Mouse (Mus musculus) layer of hippocampus, adult 2 months (tissue): ENCODE data around the gene Cdkn2c. TPM values are rescaled to one million over a fixed set of nuclear protein-coding genes. Genes with fewer than 3 reads are reported as not detected.
"Not testable (repeated sequence)": the region's sequence is repeated elsewhere in the genome, so short reads cannot be mapped to it uniquely, and the experiment has no call there.

Experiments
- DNase-seq, 2 experiments: peaks; one replicate each; pipeline ENCODE4 v3.0.0; 2022; ENCODE audit warnings: low spot score in 2 of 2
- H3K27ac ChIP-seq: fragments of 200-600 bp; 2 replicates; pipeline ENCODE4 v1.8.1; 2022
- H3K4me3 ChIP-seq: fragments of 200-600 bp; 2 replicates; pipeline ENCODE4 v1.8.1; 2022; ENCODE audit warnings: mild to moderate bottlenecking
- CTCF ChIP-seq: fragments of 200-600 bp; conservative IDR thresholded peaks from 2 replicates; pipeline ENCODE4 v1.8.1; 2022; ENCODE audit warnings: antibody characterized with exemption, mild to moderate bottlenecking, moderate library complexity
- long read RNA-seq, 2 experiments: library from polyadenylated mRNA; stranded (forward); transcript quantifications; one replicate each; pipeline ENCODE4 v2.0.0; 2021; ENCODE audit warnings: borderline mapping rate in 2 of 2
- total RNA-seq, 2 experiments: library from RNA; stranded (reverse); gene quantifications; 2 replicates each; pipeline ENCODE4 v1.2.3; 2021

The Cdkn2c gene
- 1 to 10 TPM; 3.0 to 4.0 TPM for total RNA-seq
- long read RNA-seq, experiment 1, partial matches to known transcripts: 0 of 3 reads
- long read RNA-seq, experiment 1, other reads (novel, unspliced or antisense): 0 of 3 reads
- long read RNA-seq, experiment 2, partial matches to known transcripts: 0 of 5 reads
- long read RNA-seq, experiment 2, other reads (novel, unspliced or antisense): 0 of 5 reads

DNA sequence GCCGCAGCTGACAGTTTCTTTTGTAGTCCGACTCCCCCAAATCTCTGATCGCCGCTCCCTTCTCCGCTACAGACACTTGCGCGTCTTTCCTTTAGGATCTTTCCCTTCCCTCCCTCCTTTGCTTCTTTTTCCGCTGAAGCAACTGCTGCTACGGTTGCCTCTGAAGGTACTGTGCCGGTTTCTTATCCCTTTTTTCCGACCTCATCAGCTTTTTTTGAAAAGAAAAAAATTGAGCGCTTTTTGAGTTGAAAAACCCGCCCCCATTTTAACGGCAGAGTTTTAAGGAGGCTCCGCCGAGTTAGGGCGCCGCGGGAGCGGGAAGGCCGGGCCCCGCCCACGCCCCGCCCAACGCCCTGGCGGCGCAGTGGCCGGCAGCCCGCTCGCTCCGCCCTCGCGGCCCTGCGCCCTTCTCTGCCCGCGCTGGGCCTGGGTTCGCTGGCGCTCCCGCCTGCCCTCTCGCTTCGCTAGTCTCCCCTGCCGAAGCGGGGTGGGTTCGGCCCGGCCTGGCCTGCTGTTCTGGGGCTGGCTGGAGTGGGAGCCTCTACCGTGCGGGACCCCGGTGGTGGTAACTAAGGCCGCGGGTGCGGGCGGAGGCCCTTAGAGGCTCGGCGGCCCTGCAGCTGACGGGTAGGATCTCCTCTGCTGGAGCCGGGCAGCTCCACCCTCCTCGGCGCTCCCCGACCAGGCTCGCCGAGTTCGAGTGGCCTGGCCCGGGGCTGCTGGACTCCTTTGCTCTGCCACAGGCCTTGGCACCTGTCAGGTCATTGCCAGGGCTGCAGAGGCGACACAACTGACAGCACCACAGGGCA is at the start of gene Cdkn2c:
Gene Cdkn2c (minus strand): TSS at position 729 of the 809 bp plus-strand sequence.
- peak; percentile 15; the same call in 1 of the 2 replicates for TF ChIP-seq CTCF
- peak; percentile 47 to 64 for DNase-seq
- Histone ChIP-seq H3K4me3 (peak within 1 kb of the TSS; percentile 79), H3K27ac (peak within 1 kb of the TSS; percentile 95)

DNA sequence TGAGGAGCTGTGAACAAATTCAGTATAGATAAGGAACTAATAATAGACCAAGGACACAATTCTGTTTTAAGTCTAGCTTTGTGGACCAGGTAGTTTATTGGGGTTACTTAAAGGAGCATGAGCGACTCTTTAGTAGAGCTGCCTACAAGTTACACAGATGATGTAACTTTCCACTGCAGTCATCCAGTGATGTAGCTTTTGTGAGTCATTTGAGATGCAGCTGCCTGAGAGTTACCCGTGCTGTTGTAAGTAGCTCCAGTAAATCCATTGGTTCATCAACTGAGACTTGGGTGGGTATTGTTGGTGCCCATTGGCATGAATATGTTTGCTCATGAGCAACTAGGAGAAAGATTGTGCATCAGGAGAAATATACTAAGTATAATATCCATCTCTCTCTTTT is 38.4 kb upstream of the Cdkn2c start:
- no peak for DNase-seq
- no peak overlapping the region for H3K4me3 ChIP-seq
- no peak overlapping the region for H3K27ac ChIP-seq
- no peak for TF ChIP-seq CTCF

DNA sequence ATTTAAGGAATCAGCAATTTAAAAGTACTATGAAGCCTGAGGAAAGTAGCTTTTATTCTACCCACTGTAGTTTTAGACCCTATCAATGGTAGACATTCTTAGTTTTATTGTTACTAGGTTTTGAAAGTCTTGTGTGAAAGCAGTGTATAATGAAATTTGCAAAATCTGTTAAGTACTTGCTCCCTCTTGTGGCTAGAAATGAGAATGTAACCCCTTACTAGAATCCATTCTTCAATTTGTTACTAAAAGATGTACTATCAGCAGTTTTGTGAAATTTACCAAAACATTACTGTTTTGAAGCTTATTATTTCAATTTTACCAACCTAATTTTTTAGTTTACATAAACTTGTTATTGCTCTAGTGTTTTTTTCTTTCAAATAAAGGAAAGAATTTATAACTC is 36.6 kb upstream of the Cdkn2c start:
- peak; percentile 92 for TF ChIP-seq CTCF
- Histone ChIP-seq H3K4me3 (no peak overlapping the region), H3K27ac (no peak overlapping the region)
- DNase-seq: peak in 1 of 2 experiments; percentile 20

DNA sequence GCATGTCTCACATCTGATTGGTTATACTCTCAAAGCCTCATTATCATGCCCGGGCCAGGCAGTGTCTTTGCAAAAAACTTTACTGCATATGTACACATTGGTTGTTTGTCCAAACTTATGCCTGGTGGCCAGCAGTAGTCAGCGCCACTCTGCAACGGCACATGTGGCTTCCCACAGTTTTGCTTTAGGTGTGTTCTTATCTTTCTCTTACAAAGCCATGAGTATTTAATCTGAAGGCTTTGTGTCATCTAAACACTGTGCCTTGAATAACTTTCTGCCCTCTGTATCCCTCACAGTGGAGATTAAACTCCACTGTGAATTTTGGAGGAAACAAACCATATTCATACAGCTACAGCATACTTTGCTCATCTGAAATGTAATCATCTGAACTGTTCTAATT is 33.7 kb upstream of the Cdkn2c start:
- not testable (repeated sequence) for DNase-seq, H3K4me3 ChIP-seq, H3K27ac ChIP-seq

DNA sequence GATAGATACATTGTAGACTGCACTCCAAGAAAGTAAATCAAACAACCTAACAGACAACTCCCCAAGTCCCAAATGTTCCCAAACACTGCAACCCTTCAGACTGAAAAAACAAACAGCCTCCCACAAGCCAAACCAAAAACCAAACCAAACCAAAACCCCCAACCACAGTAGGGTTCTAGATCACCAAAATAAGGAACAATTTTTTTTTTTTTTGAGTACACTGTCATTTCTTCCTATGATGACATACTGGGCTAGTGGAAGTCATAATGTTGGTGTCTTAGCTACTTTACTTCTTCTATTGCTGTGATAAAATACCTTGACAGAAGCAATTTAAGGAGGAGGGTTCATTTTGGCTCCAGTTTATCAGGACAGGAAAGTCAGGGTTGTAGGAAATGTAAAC is 25.7 kb upstream of the Cdkn2c start:
- H3K4me3 ChIP-seq: no peak overlapping the region
- no peak for TF ChIP-seq CTCF
- no peak for DNase-seq
- H3K27ac ChIP-seq: no peak overlapping the region

DNA sequence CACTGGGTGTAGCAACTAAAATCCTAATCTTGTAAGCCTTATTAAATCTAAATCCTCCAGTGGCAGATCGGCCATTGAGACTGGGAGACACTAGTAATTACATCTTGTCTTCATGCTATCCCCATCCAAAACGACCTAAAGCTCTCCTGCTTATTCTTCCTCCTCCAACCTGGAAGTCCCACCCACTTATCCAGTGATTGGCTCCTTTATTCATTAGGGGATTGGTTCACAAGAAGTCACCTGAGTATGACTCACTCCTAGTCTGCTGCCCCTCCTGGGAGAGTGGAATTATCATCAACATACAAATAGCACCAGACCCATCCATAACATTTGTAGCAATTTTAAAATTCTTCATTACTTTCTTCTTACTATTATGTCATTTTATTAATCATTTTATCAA is 16.6 kb upstream of the Cdkn2c start:
- no peak for DNase-seq
- no peak for TF ChIP-seq CTCF
- Histone ChIP-seq H3K27ac (no peak overlapping the region), H3K4me3 (no peak overlapping the region)

DNA sequence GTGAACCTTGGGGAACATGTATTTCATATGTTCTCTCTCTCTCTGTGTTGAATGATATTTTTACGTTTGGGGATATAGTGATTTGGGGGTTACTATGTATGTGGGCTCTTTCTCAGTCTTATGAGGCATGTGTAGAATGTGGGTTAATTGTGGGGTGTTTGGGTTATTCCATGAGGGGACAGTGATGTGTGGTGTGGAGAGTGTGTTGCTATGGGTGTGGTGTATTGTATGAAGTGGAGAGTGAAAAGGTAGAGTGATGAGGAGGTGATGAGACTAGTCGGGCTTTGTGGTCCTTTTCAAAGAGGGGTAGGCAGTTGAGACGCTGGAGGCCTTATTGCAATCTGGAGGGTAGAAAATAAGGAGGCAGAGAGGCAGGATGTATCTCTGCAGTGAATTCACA is 10.2 kb upstream of the Cdkn2c start:
- Histone ChIP-seq H3K27ac (peak overlapping the region; percentile 97), H3K4me3 (peak overlapping the region; percentile 87)
- no peak for DNase-seq
- no peak for TF ChIP-seq CTCF

DNA sequence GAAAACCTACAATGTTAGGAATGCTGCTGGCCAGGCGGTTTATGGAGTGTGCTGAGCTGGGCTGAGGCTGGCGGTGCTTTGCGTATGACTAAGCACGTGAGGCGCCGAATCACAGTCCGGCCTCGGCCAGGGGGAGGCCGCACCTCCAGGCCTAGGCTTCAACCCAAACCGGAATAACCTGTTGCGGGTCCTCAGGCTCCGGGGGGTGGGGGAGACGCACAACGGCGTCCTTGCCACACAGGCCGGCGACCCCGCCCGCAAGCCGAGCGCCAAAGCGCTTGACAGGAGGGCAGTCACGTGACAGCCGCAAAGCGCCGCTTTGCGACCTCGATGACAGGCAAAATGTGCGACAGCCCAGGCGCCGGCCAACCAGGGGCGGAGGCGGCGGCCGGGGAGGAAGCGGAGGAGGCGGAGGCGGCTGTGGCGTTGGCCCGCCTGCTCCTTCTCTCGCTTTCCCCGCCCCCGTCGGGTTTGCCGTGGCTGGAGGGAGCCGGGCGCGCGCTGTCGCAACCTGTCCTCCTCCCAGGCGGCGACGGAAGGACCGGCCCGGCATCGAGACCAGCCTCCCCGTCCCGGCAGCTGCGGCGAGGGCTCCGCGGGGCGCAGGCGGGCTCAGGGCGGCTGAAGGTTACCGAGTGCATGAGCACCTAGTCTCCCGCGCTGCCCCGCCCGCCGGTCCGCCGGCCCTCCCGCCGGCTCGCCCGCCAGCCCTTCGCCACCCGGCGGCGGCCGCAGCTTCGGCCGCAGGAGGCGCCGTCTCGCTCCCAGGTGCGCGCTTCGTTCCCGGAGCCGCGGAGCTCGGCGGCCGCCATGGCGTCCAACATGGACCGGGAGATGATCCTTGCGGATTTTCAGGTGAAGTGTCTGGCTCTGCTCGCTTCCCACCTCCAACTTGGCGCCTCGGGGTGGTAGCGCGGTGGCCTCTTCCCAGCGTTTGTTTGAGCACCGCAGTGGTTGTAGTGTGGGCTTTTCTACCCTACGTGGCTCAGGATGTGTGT is 9.5 kb upstream of the Cdkn2c start, which contains the start of gene Faf1:
Gene Faf1 (plus strand): TSS at position 371 of the 998 bp plus-strand sequence.
- DNase-seq: peak; percentile 96 to 97
- TF ChIP-seq CTCF: peak; percentile 42
- peak within 1 kb of the TSS; percentile 97 for H3K27ac ChIP-seq
- H3K4me3 ChIP-seq: peak within 1 kb of the TSS; percentile 87

DNA sequence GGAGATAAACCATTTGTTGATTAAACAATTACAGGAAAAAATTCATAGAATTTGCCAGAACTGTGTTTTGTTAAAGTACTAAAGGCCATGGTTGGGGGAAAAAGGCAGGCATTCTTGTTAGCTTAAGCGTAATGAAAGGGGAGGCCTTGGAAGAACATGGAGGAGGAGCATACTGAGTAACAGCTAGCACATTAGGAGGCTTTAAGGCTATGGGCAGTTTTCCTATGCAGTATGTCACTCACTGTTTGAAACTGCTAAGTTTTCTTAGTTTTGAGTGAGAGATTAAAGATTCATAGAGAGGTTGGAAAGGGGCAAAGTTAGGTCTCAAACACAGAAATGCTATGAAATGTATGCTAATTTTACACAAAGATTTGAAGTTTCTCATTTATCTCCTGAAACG is 7.1 kb upstream of the Cdkn2c start:
- H3K4me3 ChIP-seq: no peak overlapping the region
- DNase-seq: no peak
- TF ChIP-seq CTCF: no peak
- no peak overlapping the region for H3K27ac ChIP-seq

DNA sequence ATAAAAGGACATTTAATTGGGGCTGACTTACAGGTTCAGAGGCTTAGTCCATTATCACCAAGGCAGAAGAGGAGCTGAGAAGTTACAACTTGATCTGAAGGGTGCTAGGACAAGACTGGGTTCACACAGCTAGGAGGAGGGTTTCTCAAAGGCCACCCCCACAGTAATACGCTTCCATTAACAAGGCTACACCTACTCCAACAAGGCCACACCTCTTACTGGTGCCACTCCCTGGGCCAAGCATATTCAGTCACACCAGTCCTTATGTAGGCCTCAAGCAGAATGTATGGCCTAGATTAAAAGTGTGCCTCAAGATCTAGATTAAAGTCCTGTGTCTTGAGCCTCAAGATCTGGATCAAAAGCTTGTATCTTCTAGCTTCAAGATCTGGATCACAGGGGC is 5.0 kb upstream of the Cdkn2c start:
- no peak for TF ChIP-seq CTCF
- H3K27ac ChIP-seq: no peak overlapping the region
- no peak overlapping the region for H3K4me3 ChIP-seq
- no peak for DNase-seq

DNA sequence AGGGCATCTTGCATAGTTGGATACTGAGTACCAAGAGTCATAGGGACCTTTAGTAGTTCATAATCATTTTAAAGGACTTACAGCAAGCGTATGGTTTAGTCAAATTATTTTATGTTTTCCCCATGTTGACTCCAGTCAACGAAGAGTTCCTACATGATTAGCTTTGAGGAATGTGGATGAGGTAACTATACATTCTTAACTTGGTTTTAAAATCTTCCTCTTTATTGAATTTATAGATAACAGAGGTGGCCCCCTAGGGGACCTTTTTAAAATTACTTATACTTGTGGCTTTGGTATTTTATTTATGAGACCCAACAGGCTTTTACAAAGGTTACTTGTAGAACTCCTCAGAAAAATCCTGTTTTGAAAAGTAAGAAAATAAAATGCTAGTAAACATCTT is 3.2 kb upstream of the Cdkn2c start:
- TF ChIP-seq CTCF: peak; percentile 78
- no peak for DNase-seq
- H3K27ac ChIP-seq: no peak overlapping the region

DNA sequence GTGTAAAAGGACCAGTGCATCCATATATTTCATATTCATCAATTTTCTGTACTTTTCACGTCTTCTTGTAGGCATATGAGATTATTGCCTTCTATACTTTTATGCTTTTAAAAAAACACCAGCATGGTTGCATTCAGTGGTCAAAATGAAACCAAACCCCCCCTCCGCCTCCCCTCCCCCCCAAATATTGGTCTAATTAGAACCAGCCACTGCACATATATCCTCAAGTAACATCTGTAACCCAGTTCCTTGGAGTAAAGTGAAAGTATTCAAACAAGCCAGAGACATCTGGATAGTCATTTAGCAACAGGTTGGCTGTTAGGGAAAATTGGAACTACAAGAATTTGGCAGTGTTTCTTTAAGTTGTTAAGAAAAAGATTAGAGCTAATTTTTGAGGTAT is 529 bp upstream of the Cdkn2c start:
- no peak for DNase-seq
- H3K4me3 ChIP-seq: peak overlapping the region; percentile 79
- H3K27ac ChIP-seq: peak overlapping the region; percentile 95
- TF ChIP-seq CTCF: no peak

More for the DNA sequence above, 3.2 kb upstream of the Cdkn2c start:
- H3K4me3 ChIP-seq: no peak overlapping the region
